Mouse (Mus musculus): ENCODE data around the gene Zfand6. TPM values are rescaled to one million over a fixed set of nuclear protein-coding genes. Genes with fewer than 3 reads are reported as not detected.

The Zfand6 gene
- polyA plus RNA-seq, 1 experiment from 2014 or later = 192 TPM

DNA sequence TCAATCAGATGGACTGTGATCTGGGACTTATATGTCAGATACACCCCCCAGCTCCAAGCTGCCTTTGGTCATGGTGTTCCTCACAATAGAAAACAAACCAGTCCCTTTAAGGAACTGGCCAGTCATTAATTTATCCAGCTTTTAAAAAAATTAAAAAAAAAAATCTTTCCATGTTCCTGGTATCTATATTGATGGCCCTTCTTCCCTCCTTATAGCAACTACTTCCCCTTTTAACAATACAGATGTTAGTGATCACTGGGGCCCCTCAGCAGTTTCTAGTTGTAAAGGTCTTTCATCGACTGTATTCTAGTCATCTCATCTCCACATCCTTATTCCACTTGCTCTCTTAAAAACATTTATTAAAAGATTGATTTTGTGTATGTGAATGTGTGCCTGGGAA, 78.2 kb downstream of the Zfand6 start:
- no peaks in the 10 kb centered on the region for H3K9me3 ChIP-seq
- H3K27ac ChIP-seq = no peak overlapping the region
- H3K4me2 ChIP-seq = no peak overlapping the region
- no peaks in the 10 kb centered on the region for H3K27me3 ChIP-seq
- H3K36me3 ChIP-seq = peaks cover 13% of the 10 kb centered on the region; the same call in 1 of the 2 replicates
- H3K9ac ChIP-seq (replicated peaks) = no peak overlapping the region
- no peak for ATAC-seq (ENCODE audit: insufficient number of reproducible peaks, insufficient read depth, low FRiP score, low TSS enrichment, low read depth)
- H3K4me1 ChIP-seq (replicated peaks) = no peaks in the 10 kb centered on the region
- WGBS = 84% methylated on average over 1 of the region's 1 CpGs
- H3K4me3 ChIP-seq (replicated peaks) = no peak overlapping the region

DNA sequence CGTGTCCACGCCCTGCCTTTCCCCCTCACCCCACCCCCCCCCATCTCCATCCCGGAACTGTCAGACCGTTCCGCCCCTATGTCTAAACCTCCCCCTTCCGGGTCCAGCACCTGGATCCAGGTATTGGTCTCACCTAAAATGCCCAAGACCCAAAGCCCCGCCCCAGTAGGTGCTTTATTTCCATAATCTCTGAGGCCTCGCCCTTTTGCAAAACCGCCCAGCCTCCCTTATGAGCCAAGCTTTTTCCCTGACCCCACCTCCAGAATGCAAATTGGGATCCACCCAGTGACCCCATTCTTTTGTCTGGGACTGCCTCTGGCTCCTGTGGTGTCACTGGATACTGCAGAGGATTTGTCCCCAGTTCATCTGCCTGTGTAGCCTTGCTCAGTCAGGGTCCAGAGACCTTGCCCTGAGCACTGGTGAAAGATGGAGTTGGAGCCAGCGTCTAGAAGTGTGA, 83.4 kb downstream of the Zfand6 start, which contains the start of gene Fah:
Gene Fah, minus strand, starts transcription at position 430 of the 457 bp plus-strand sequence.
- H3K27me3 ChIP-seq = peaks cover 7% of the 10 kb centered on the region
- H3K27ac ChIP-seq = no peak within 1 kb of the TSS
- H3K4me3 ChIP-seq (replicated peaks) = peak within 1 kb of the TSS; percentile 55
- ATAC-seq (ENCODE audit: insufficient number of reproducible peaks, insufficient read depth, low FRiP score, low TSS enrichment, low read depth) = peak; percentile 57; the same call in 1 of the 2 replicates
- no peaks in the 10 kb centered on the region for H3K9me3 ChIP-seq
- 4% methylated on average over 9 of the region's 10 CpGs for WGBS
- H3K4me1 ChIP-seq (replicated peaks) = peaks cover 7% of the 10 kb centered on the region
- H3K4me2 ChIP-seq = peak within 1 kb of the TSS; percentile 99
- no peaks in the 10 kb centered on the region for H3K36me3 ChIP-seq
- peak within 1 kb of the TSS; percentile 54 for H3K9ac ChIP-seq (replicated peaks)

DNA sequence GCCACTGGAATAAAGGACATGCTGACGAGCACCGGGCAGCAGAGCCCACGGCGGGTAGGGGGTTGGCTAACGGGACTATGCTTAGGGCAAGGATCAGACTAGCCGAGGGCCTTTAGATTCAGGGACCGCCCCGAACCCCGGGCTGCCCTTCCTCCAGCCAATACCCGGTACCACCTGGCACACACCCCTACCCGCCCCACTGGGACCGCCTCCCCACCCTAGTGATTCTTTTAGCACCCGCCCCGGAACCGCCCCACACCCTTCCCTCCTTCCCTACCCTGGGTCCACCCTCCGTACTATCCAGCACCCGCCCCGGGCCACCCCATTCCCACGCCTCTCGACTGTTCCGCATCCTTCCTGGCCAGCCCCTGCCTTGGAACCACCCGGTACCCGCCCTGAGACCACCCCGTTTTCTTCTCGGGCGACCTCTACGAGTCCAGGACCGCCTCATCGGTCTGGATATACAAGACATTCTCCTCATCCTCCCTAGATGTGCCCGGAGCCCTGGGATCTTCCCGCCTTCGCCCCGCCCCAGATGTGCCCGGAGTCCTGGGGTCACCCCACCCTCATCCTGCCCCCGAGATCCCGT, 84.0 kb downstream of the Zfand6 start:
- peak; percentile 83 for ATAC-seq (ENCODE audit: insufficient number of reproducible peaks, insufficient read depth, low FRiP score, low TSS enrichment, low read depth)
- WGBS = 2% methylated on average over 32 of the region's 36 CpGs
- Histone ChIP-seq H3K4me2 (peak overlapping the region; percentile 99), H3K27ac (no peak overlapping the region), H3K9ac (replicated peaks) (peak overlapping the region; percentile 54), H3K36me3 (no peaks in the 10 kb centered on the region), H3K4me3 (replicated peaks) (peak overlapping the region; percentile 55), H3K27me3 (peaks cover 7% of the 10 kb centered on the region), H3K4me1 (replicated peaks) (peaks cover 7% of the 10 kb centered on the region), H3K9me3 (no peaks in the 10 kb centered on the region)

DNA sequence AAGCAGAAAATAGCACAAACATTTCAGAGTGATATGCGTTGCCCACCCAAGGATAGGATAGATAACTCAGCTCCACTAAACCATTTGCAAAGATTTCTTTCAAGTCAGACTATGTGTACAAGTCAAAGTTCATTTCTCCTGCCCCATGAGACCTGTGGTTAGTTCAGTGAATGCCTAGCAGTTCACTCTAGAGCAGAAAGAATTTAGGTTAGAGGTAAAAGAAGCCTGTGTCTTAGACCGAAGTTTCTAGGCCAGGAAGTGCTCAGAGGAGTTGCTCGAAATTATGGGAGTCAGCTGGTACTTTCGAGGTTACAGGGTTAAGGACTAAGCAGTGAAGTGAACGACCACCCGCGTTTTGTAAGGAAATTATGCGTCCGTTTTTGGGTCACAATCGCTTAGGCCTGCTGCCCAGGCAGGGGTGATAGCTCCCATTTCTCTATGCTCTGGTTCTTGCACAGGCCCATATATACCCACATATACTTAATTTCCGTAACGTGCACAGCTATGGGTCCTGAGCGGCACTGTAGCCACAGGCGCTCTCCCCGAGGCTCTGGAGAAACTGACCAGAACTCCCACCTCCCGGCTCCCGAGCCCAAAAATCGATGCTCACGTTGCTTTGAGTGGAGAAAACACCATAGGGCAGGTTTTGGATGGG, 84.6 kb downstream of the Zfand6 start:
- Histone ChIP-seq H3K9me3 (no peaks in the 10 kb centered on the region), H3K27me3 (peaks cover 7% of the 10 kb centered on the region), H3K4me3 (replicated peaks) (peak overlapping the region; percentile 55), H3K4me2 (peak overlapping the region; percentile 99), H3K36me3 (no peaks in the 10 kb centered on the region), H3K4me1 (replicated peaks) (peaks cover 7% of the 10 kb centered on the region), H3K9ac (replicated peaks) (peak overlapping the region; percentile 54), H3K27ac (no peak overlapping the region)
- WGBS = 7% methylated on average over 19 of the region's 19 CpGs
- no peak for ATAC-seq (ENCODE audit: insufficient number of reproducible peaks, insufficient read depth, low FRiP score, low TSS enrichment, low read depth)

DNA sequence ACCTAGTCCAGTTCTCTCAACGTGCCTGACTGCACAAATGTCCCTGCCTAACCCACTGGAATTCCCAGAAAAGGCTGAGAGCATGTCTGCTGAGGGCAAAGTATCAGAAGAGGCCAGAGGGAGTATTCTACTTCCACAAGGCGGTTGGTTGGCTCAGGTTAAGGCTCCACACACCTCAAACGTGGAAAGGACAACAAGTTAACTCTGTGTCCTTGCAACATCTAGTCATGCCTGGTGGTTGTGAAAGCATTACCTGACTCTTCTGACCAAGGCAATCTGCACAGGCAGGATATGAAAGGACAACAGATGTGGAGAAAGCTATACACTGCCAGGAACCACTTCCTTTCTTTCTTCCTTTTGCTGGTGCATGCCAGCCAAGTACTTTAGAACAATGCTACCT, 85.3 kb downstream of the Zfand6 start:
- 0 out of 2 replicates have a peak, but pooled peaks have one; percentile 16 for ATAC-seq (ENCODE audit: insufficient number of reproducible peaks, insufficient read depth, low FRiP score, low TSS enrichment, low read depth)
- H3K27me3 ChIP-seq = peaks cover 7% of the 10 kb centered on the region
- no peaks in the 10 kb centered on the region for H3K36me3 ChIP-seq
- no peak overlapping the region for H3K27ac ChIP-seq
- no peak overlapping the region for H3K4me3 ChIP-seq (replicated peaks)
- H3K4me2 ChIP-seq = no peak overlapping the region
- H3K4me1 ChIP-seq (replicated peaks) = peaks cover 7% of the 10 kb centered on the region
- H3K9me3 ChIP-seq = no peaks in the 10 kb centered on the region
- 70% methylated on average over 3 of the region's 3 CpGs for WGBS
- H3K9ac ChIP-seq (replicated peaks) = no peak overlapping the region

DNA sequence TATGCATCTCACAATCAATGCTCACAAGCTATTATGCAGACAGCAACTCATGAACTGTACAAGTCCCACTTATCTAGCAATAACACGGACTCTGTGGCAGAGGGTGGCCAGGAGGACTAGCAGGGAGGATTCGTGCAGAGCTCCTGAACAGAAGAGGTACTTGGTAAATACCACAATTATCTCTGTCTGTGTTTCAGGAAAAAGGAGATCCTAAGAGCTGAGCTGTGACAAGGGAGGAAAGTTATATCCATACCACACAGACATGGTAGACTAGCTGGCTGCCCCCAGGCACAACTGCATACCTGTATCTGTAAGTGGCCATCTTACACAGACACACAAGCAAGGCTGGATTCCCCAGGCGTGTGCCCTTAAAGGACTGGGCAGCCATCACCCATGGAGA, 88.4 kb downstream of the Zfand6 start:
- Histone ChIP-seq H3K27me3 (peaks cover 7% of the 10 kb centered on the region), H3K4me3 (replicated peaks) (no peak overlapping the region), H3K9ac (replicated peaks) (no peak overlapping the region), H3K27ac (no peak overlapping the region), H3K36me3 (no peaks in the 10 kb centered on the region), H3K9me3 (no peaks in the 10 kb centered on the region), H3K4me1 (replicated peaks) (peaks cover 7% of the 10 kb centered on the region), H3K4me2 (no peak overlapping the region)
- ATAC-seq (ENCODE audit: insufficient number of reproducible peaks, insufficient read depth, low FRiP score, low TSS enrichment, low read depth) = no peak
- WGBS = 83% methylated on average over 3 of the region's 3 CpGs

DNA sequence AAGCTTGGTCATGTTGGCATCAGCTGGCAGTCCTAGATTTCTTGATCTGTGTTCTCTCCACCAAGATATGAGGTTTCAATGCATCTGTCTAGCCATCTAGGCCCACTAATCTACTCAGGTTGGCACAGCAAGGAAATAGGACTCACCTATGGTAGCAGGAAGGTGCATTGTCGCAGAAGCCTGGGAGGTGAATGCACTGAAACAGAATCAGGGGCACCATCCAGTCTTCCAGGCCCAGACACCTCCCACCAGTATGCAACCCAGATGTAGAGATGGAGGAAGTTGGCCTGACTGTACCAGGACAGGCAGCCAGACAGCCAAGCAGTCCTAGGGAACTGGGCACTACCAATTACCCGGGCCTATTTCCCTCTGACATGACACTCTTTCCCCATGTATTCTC, 89.1 kb downstream of the Zfand6 start:
- ATAC-seq (ENCODE audit: insufficient number of reproducible peaks, insufficient read depth, low FRiP score, low TSS enrichment, low read depth) = no peak
- Histone ChIP-seq H3K4me3 (replicated peaks) (no peak overlapping the region), H3K9me3 (no peaks in the 10 kb centered on the region), H3K4me1 (replicated peaks) (peaks cover 7% of the 10 kb centered on the region), H3K27ac (no peak overlapping the region), H3K27me3 (peaks cover 7% of the 10 kb centered on the region), H3K9ac (replicated peaks) (no peak overlapping the region), H3K4me2 (no peak overlapping the region), H3K36me3 (no peaks in the 10 kb centered on the region)
- 87% methylated on average over 2 of the region's 2 CpGs for WGBS

DNA sequence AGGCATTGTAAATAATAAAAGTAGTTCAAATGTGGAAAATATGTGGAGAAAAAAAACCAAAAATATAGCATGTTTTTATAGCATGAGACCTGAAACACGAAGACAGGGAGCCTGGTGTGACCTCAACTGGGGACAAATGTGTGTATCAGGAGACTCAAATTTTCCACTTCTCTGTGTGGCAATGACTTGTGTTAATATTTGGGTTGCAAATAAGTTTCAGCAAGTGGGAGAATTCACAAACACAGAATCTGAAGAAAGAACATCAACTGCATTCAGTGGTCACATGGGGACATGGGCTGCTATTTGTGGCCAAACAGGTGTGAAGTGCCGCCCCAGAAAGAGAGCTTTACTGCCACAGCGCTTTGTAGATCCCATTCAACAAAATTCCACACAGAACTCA, 93.1 kb downstream of the Zfand6 start:
- Histone ChIP-seq H3K4me1 (replicated peaks) (no peaks in the 10 kb centered on the region), H3K36me3 (no peaks in the 10 kb centered on the region), H3K27ac (no peak overlapping the region), H3K9me3 (no peaks in the 10 kb centered on the region), H3K4me3 (replicated peaks) (no peak overlapping the region), H3K27me3 (no peaks in the 10 kb centered on the region), H3K9ac (replicated peaks) (no peak overlapping the region), H3K4me2 (no peak overlapping the region)
- no peak for ATAC-seq (ENCODE audit: insufficient number of reproducible peaks, insufficient read depth, low FRiP score, low TSS enrichment, low read depth)
- WGBS = 84% methylated on average over 3 of the region's 3 CpGs

DNA sequence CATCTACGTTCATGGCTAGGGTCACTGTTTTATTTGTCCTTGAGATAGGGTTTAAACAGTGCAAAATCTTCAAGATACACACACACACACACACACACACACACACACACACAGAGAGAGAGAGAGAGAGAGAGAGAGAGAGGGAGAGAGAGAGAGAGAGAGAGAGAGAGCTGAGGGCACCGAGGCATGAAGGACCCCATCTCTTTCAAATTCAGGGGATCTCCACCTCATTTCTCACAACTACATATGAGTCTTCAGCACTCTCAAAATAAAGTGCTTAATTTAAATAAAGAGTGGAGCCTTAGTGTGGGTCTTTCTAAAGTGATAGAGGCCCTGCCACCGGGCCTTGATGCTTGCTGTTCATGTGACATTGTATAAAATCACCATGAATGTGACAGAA, 93.8 kb downstream of the Zfand6 start:
- Histone ChIP-seq H3K4me3 (replicated peaks) (no peak overlapping the region), H3K36me3 (no peaks in the 10 kb centered on the region), H3K9ac (replicated peaks) (no peak overlapping the region), H3K4me1 (replicated peaks) (no peaks in the 10 kb centered on the region), H3K27ac (no peak overlapping the region), H3K4me2 (no peak overlapping the region), H3K9me3 (no peaks in the 10 kb centered on the region), H3K27me3 (no peaks in the 10 kb centered on the region)
- ATAC-seq (ENCODE audit: insufficient number of reproducible peaks, insufficient read depth, low FRiP score, low TSS enrichment, low read depth) = no peak
- WGBS = 87% methylated on average over 2 of the region's 3 CpGs

DNA sequence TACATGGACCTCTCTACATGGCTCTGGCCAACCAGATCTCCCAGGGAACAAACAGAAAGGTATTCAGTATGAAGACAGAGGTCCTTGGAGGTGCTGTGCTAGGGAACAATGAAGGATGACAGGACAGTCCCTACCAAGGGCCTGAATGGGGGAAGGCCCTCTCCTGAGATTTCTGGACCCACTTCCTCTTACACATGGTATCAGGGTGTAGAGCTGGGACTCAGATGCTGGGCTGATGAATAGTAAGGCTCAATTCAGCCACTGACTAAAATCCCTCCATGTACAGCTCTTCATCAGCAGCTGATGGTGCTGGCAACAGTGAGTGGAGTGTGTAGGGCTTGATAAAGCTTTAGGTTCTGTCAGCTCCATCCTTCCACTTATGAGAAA, 94.8 kb downstream of the Zfand6 start:
- no peaks in the 10 kb centered on the region for H3K9me3 ChIP-seq
- H3K4me3 ChIP-seq (replicated peaks) = no peak overlapping the region
- no peak overlapping the region for H3K27ac ChIP-seq
- no peak overlapping the region for H3K9ac ChIP-seq (replicated peaks)
- H3K4me1 ChIP-seq (replicated peaks) = no peaks in the 10 kb centered on the region
- H3K4me2 ChIP-seq = no peak overlapping the region
- no peaks in the 10 kb centered on the region for H3K27me3 ChIP-seq
- no peak for ATAC-seq (ENCODE audit: insufficient number of reproducible peaks, insufficient read depth, low FRiP score, low TSS enrichment, low read depth)
- no peaks in the 10 kb centered on the region for H3K36me3 ChIP-seq

DNA sequence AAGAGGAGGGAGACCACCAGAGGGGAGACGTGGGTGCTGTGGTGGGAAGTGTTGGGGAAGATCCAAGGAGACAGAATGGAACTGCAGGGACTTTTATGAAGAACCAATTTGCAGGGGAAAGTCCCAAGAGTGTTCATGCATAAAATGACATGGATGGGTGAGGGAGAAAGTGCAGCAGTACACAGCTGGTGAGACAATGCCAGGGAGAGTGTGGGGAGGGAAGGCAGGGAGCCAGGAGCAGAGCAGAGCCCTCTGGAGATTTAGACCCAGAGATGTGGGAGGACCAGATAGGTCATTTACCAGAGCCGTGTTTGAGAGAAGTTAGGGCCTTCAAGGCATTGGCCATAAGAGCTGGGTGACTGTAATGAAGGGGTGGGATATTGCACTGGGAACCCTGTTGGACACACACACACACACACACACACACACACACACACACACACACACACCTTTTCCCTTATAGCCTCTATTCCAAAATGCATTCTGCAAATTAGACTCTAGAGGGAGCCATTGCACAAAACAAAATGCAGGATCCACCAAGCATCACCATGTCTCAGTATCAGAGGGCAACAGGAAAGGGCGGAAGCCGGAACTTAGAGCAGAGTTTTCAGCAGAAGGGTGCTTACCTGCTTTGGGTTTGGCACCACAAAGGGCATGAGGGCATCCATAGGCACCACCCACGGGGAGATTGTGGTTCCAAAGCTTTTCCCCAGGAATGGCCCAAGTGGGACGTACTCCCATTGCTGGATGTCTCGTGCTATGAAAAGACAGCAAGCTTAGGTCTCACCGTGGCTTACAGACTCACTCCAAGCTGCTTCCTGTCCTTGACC, 95.5 kb downstream of the Zfand6 start:
- no peak overlapping the region for H3K27ac ChIP-seq
- peak; percentile 49 for ATAC-seq (ENCODE audit: insufficient number of reproducible peaks, insufficient read depth, low FRiP score, low TSS enrichment, low read depth)
- no peaks in the 10 kb centered on the region for H3K27me3 ChIP-seq

More for the DNA sequence above, 95.5 kb downstream of the Zfand6 start:
- H3K4me1 ChIP-seq (replicated peaks) = no peaks in the 10 kb centered on the region
- 55% methylated on average over 8 of the region's 8 CpGs for WGBS
- H3K4me2 ChIP-seq = no peak overlapping the region
- no peak overlapping the region for H3K9ac ChIP-seq (replicated peaks)
- no peaks in the 10 kb centered on the region for H3K36me3 ChIP-seq
- no peak overlapping the region for H3K4me3 ChIP-seq (replicated peaks)
- no peaks in the 10 kb centered on the region for H3K9me3 ChIP-seq
